Mouse (Mus musculus) lung, postnatal 14 days (tissue): Measurements from ENCODE around the gene Cdca7.
A peak's percentile ranks its signal among the peaks of the same experiment; 100 is the strongest.

Source experiments
- DNase-seq: peaks from one replicate; pipeline ENCODE4 v3.0.0; 2021

Gene Cdca7

GRCm38 (mm10) chr2:72493039-72493438 is 17.1 kb downstream of the Cdca7 start:
- DNase-seq: peak; percentile 14

GRCm38 (mm10) chr2:72499074-72499721 is 23.2 kb downstream of the Cdca7 start:
- no peak for DNase-seq

- no peak for DNase-seq
Observed at GRCm38 (mm10) chr2:72499782-72500411, 23.9 kb downstream of the Cdca7 start.

- DNase-seq: peak; percentile 53
Observed at GRCm38 (mm10) chr2:72502041-72502813, 26.3 kb downstream of the Cdca7 start.

- no peak for DNase-seq
Observed at GRCm38 (mm10) chr2:72503646-72504045, 27.7 kb downstream of the Cdca7 start.

- DNase-seq: no peak
Observed at GRCm38 (mm10) chr2:72507855-72508635, 32.1 kb downstream of the Cdca7 start.

GRCm38 (mm10) chr2:72508891-72509290 is 32.9 kb downstream of the Cdca7 start:
- no peak for DNase-seq

- no peak for DNase-seq
Observed at GRCm38 (mm10) chr2:72515526-72515925, 39.6 kb downstream of the Cdca7 start.

- peak; percentile 88 for DNase-seq
Observed at GRCm38 (mm10) chr2:72515971-72516719, 40.2 kb downstream of the Cdca7 start.

- no peak for DNase-seq
Observed at GRCm38 (mm10) chr2:72516720-72517089, 40.7 kb downstream of the Cdca7 start.

GRCm38 (mm10) chr2:72524022-72524421 is 48.1 kb downstream of the Cdca7 start:
- no peak for DNase-seq

- DNase-seq: no peak
Observed at GRCm38 (mm10) chr2:72525556-72525955, 49.6 kb downstream of the Cdca7 start.

GRCm38 (mm10) chr2:72529026-72529357 is 53.0 kb downstream of the Cdca7 start:
- DNase-seq: no peak

GRCm38 (mm10) chr2:72529358-72530319 is 53.7 kb downstream of the Cdca7 start:
- no peak for DNase-seq

- DNase-seq: no peak
Observed at GRCm38 (mm10) chr2:72535889-72536288, 59.9 kb downstream of the Cdca7 start.
